Mouse (Mus musculus) liver, embryonic 15.5 days (tissue): ENCODE data around the gene Klra17. TPM values are rescaled to one million over a fixed set of nuclear protein-coding genes. Genes with fewer than 3 reads are reported as not detected.
"Not testable (repeated sequence)": the region's sequence is repeated elsewhere in the genome, so short reads cannot be mapped to it uniquely, and the experiment has no call there.

ENCODE experiments used
- ATAC-seq: fragments of 200-750 bp; cut with Nextera tagmentation; 2 replicates; pipeline ENCODE4 v1.8.0; 2017; ENCODE audit warnings: moderate number of reproducible peaks, mild to moderate bottlenecking, moderate library complexity; ENCODE audit not compliant: insufficient read depth
- H3K27ac ChIP-seq: fragments of 300-500 bp; sonication (generic); replicated peaks from 2 replicates; pipeline ENCODE4 v1.5.1; 2015; ENCODE audit warnings: mild to moderate bottlenecking, inconsistent platforms
- H3K27me3 ChIP-seq: fragments of 300-500 bp; sonication (generic); 2 replicates; pipeline ENCODE4 v1.6.1; 2015; ENCODE audit warnings: mild to moderate bottlenecking, inconsistent platforms
- H3K36me3 ChIP-seq: fragments of 300-500 bp; sonication (generic); replicated peaks from 2 replicates; pipeline ENCODE4 v1.6.1; 2015; ENCODE audit warnings: moderate library complexity, mild to moderate bottlenecking, inconsistent platforms
- H3K4me1 ChIP-seq: fragments of 300-500 bp; sonication (generic); replicated peaks from 2 replicates; pipeline ENCODE4 v1.6.1; 2015; ENCODE audit warnings: inconsistent platforms
- H3K4me2 ChIP-seq: fragments of 300-500 bp; sonication (generic); 2 replicates; pipeline ENCODE4 v1.6.1; 2015; ENCODE audit warnings: moderate library complexity, mild to moderate bottlenecking, inconsistent platforms
- H3K4me3 ChIP-seq: fragments of 300-500 bp; sonication (generic); replicated peaks from 2 replicates; pipeline ENCODE4 v1.5.1; 2015; ENCODE audit warnings: mild to moderate bottlenecking, inconsistent platforms
- H3K9ac ChIP-seq: fragments of 300-500 bp; sonication (generic); 2 replicates; pipeline ENCODE4 v1.6.1; 2015; ENCODE audit warnings: moderate library complexity, mild to moderate bottlenecking, inconsistent platforms
- H3K9me3 ChIP-seq: fragments of 300-500 bp; sonication (generic); replicated peaks from 2 replicates; pipeline ENCODE4 v1.6.1; 2016; ENCODE audit warnings: inconsistent platforms
- WGBS: fragments of 180-500 bp; shearing (Covaris S2); methylation state at CpG from one replicate; pipeline ENCODE4 v1.1.7; 2015; ENCODE audit warnings: mixed read lengths; ENCODE audit not compliant: insufficient replicate concordance; 5-methylcytosine and 5-hydroxymethylcytosine counted together
- polyA plus RNA-seq: library from polyadenylated mRNA; unstranded; fragments of >200 nt; fragmentation: Nextera tagmentation; extraction: Ambion mirVana; gene quantifications from 2 replicates; pipeline ENCODE4 v1.2.1, GENCODE M21; 2015

The Klra17 gene
- polyA plus RNA-seq = 0.29 and 0.60 TPM in 2 replicates

- Histone ChIP-seq H3K36me3 (no peaks in the 10 kb centered on the region), H3K4me2 (no peak within 1 kb of the TSS), H3K27me3 (no peaks in the 10 kb centered on the region), H3K4me3 (no peak within 1 kb of the TSS), H3K9ac (no peak within 1 kb of the TSS), H3K27ac (no peak within 1 kb of the TSS), H3K9me3 (no peaks in the 10 kb centered on the region), H3K4me1 (no peaks in the 10 kb centered on the region)
- ATAC-seq = no peak
- WGBS = 17% methylated on average over 1 of the region's 1 CpGs
These were observed at the start of gene Klra17 for GRCm38 (mm10) chr6:129876549-129876948. Klra17 (minus strand) TSS chr6:129876672.

- H3K9me3 ChIP-seq, H3K4me3 ChIP-seq, H3K36me3 ChIP-seq, H3K27ac ChIP-seq, H3K4me1 ChIP-seq, H3K27me3 ChIP-seq, H3K9ac ChIP-seq, H3K4me2 ChIP-seq, ATAC-seq: not testable (repeated sequence)
These were observed 41.0 kb upstream of the Klra17 start, which contains the start of gene Klra5 for GRCm38 (mm10) chr6:129917476-129917946. Klra5 (minus strand) TSS chr6:129917650.

GRCm38 (mm10) chr6:129916996-129917395, 40.5 kb upstream of the Klra17 start:
- no peak overlapping the region for H3K4me3 ChIP-seq
- no peak overlapping the region for H3K4me2 ChIP-seq
- H3K9me3 ChIP-seq = no peaks in the 10 kb centered on the region
- no peak overlapping the region for H3K9ac ChIP-seq
- H3K27me3 ChIP-seq = no peaks in the 10 kb centered on the region
- no peaks in the 10 kb centered on the region for H3K36me3 ChIP-seq
- no peak for ATAC-seq
- no peak overlapping the region for H3K27ac ChIP-seq
- WGBS = 31% methylated on average over 1 of the region's 1 CpGs
- no peaks in the 10 kb centered on the region for H3K4me1 ChIP-seq

GRCm38 (mm10) chr6:129882525-129882924, 6.1 kb upstream of the Klra17 start:
- 56% methylated on average over 2 of the region's 2 CpGs for WGBS
- H3K4me1 ChIP-seq = no peaks in the 10 kb centered on the region
- H3K27me3 ChIP-seq = no peaks in the 10 kb centered on the region
- H3K9me3 ChIP-seq = no peaks in the 10 kb centered on the region
- no peak for ATAC-seq
- no peak overlapping the region for H3K27ac ChIP-seq
- H3K4me2 ChIP-seq = no peak overlapping the region
- H3K9ac ChIP-seq = no peak overlapping the region
- no peak overlapping the region for H3K4me3 ChIP-seq
- H3K36me3 ChIP-seq = no peaks in the 10 kb centered on the region

DNA sequence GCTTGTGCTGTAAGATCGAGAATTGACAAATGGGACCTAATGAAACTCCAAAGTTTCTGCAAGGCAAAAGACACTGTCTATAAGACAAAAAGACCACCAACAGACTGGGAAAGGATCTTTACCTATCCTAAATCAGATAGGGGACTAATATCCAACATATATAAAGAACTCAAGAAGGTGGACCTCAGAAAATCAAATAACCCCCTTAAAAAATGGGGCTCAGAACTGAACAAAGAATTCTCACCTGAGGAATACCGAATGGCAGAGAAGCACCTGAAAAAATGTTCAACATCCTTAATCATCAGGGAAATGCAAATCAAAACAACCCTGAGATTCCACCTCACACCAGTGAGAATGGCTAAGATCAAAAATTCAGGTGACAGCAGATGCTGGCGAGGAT, 14.1 kb downstream of the Klra17 start, which contains the start of gene Gm17631:
Gm17631 (plus strand) TSS at position 301 of the 400 bp plus-strand sequence.
- no CpG with 5 or more reads among the region's 3 CpGs for WGBS
- not testable (repeated sequence) for ATAC-seq, H3K9me3 ChIP-seq

DNA sequence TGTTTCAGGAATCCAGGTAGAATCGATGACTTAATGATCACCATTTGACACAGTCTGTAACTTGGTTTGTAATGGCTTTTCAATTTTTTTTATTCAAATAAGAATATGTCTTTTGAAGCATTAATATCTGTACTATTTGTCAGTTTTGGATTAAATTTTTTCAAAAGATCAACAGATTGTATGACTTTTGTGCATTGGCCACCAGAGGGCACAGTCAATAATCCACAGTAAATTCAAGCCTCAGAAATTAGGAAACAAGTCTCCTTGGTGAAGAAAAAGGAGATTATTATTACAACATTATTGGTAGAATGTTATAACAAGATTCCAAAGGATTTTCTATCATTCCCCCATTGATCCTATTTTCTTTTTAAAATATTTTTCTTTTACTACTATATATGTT, 50.9 kb downstream of the Klra17 start:
- Histone ChIP-seq H3K9ac (no peak overlapping the region), H3K4me3 (no peak overlapping the region), H3K27me3 (no peaks in the 10 kb centered on the region), H3K36me3 (no peaks in the 10 kb centered on the region), H3K9me3 (no peaks in the 10 kb centered on the region), H3K4me2 (no peak overlapping the region), H3K27ac (no peak overlapping the region), H3K4me1 (no peaks in the 10 kb centered on the region)
- no peak for ATAC-seq
- 53% methylated on average over 1 of the region's 1 CpGs for WGBS

More for the DNA sequence above, 14.1 kb downstream of the Klra17 start, which contains the start of gene Gm17631:
- not testable (repeated sequence) for H3K4me2 ChIP-seq, H3K4me3 ChIP-seq, H3K36me3 ChIP-seq, H3K9ac ChIP-seq, H3K27me3 ChIP-seq, H3K27ac ChIP-seq, H3K4me1 ChIP-seq

DNA sequence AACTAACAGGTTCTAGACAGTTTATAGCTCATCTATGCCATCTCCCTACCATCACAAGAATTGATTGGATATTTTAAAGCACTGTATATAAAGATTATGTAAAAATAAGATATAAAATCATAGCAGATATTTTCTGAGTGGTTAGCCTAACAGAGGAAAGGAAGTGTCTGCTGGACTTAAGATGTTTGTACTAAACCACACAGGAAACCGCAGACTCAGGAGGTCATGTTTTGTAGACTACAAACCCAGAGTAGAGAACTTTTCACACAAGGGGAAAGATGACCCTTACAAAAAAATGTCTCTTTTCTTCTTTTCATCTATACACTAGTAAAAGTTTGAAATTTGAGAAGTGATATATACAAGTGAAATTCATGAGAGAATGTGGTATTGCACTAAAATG, 52.5 kb downstream of the Klra17 start:
- WGBS = 35% methylated on average over 1 of the region's 1 CpGs
- Histone ChIP-seq H3K4me1 (no peaks in the 10 kb centered on the region), H3K36me3 (no peaks in the 10 kb centered on the region), H3K27ac (no peak overlapping the region), H3K4me3 (no peak overlapping the region), H3K4me2 (no peak overlapping the region), H3K27me3 (no peaks in the 10 kb centered on the region), H3K9me3 (no peaks in the 10 kb centered on the region), H3K9ac (no peak overlapping the region)
- no peak for ATAC-seq

DNA sequence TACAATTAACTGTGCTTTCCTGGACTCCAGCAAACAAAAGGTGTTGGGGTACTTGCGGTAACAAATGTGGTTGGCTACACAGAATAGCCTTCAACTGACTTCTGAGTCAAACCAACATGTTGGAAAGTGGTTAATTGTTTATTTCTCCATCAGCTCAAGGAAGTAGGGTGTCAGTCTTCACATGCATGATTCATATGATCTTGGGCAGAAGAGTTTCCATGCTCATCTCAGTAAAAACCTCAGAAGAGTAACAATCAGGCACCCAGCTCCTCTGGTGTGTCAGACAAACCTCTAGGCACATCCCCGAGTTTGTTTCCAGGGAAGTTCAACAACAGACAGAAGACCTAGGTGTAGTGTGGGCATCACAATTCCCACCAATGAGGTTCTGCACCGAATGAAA, 58.7 kb downstream of the Klra17 start:
- WGBS = 38% methylated on average over 3 of the region's 3 CpGs
- H3K27ac ChIP-seq = no peak overlapping the region
- no peak overlapping the region for H3K9ac ChIP-seq
- no peaks in the 10 kb centered on the region for H3K27me3 ChIP-seq
- H3K36me3 ChIP-seq = no peaks in the 10 kb centered on the region
- no peak overlapping the region for H3K4me3 ChIP-seq
- no peaks in the 10 kb centered on the region for H3K4me1 ChIP-seq
- ATAC-seq = no peak
- H3K9me3 ChIP-seq = no peaks in the 10 kb centered on the region
- no peak overlapping the region for H3K4me2 ChIP-seq

GRCm38 (mm10) chr6:129784170-129784569, 92.3 kb downstream of the Klra17 start, which contains the start of gene Gm156:
Gm156 (minus strand) TSS chr6:129784270.
- H3K4me3 ChIP-seq, H3K9ac ChIP-seq, H3K9me3 ChIP-seq, H3K27ac ChIP-seq, ATAC-seq, H3K4me1 ChIP-seq, H3K27me3 ChIP-seq, H3K36me3 ChIP-seq, H3K4me2 ChIP-seq: not testable (repeated sequence)
- WGBS = 73% methylated on average over 3 of the region's 3 CpGs

Other genes starting within 250 kb of the Klra17 start
- gene Klrc3, start 233.3 kb downstream of the Klra17 start, polyA plus RNA-seq = not detected in 2 replicates
- gene Klrc2, start 216.0 kb downstream of the Klra17 start, polyA plus RNA-seq = not detected in 2 replicates
- gene Klrc1, start 197.7 kb downstream of the Klra17 start, polyA plus RNA-seq = 0.22 and 0.33 TPM in 2 replicates
- not detected in 2 replicates for gene Klri1, start 159.5 kb downstream of the Klra17 start, polyA plus RNA-seq
- gene Klri2, start 136.2 kb downstream of the Klra17 start, polyA plus RNA-seq = 0.02 TPM in 1 of 2 replicates, not detected in the other
- not detected in 2 replicates for gene Gm156, start 92.4 kb downstream of the Klra17 start, polyA plus RNA-seq
- gene Gm17631, start 14.0 kb downstream of the Klra17 start, polyA plus RNA-seq = not detected in 2 replicates
- 0.10 TPM in 1 of 2 replicates, not detected in the other for gene Klra5, start 41.0 kb upstream of the Klra17 start, polyA plus RNA-seq
- not detected in 2 replicates for gene Klra6, start 150.3 kb upstream of the Klra17 start, polyA plus RNA-seq
- gene Klra4, start 190.6 kb upstream of the Klra17 start, polyA plus RNA-seq = not detected in 2 replicates